Mouse (Mus musculus): ENCODE data around the gene Ypel3. TPM values are rescaled to one million over a fixed set of nuclear protein-coding genes. Genes with fewer than 3 reads are reported as not detected.
A peak's percentile ranks its signal among the peaks of the same experiment; 100 is the strongest.

Gene Ypel3
- polyA plus RNA-seq, 1 experiment: 636 TPM

DNA sequence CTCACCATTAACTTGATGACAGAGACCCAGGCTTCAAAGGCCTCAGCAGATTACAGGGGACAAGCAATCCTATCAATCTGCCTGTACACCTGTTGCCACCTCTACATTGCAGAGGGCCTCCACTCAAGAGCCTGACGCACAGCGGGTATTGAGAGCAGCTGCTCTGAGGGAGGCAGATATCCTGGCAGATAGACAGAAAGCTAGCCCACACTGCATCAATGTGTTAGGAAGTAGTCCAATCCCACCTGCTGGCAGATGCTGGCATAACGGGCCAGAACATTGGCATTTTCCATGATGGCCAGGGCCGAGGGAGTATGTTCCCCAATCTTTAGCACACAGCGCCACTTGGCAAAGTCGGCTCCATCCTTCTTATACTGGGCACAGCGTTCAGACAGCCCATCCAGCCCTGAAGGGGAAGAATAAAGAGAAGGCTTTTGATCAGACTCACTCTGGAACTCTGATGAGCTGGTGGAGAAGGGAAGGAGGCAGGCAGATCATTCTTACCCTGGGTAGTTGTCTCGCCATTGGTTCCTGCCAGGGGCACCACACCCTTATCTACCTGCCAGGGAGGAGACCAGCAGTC lies 19.7 kb downstream of the Ypel3 start:
- peak overlapping the region; percentile 100 for H3K4me3 ChIP-seq (replicated peaks; ENCODE audit: insufficient read depth, low read depth, low read length)
- WGBS: 8% methylated on average over 8 of the region's 8 CpGs
- no peaks in the 10 kb centered on the region for H3K27me3 ChIP-seq (ENCODE audit: control insufficient read depth, insufficient read depth, low read length)
- peak; percentile 19; the same call in 1 of the 2 replicates for TF ChIP-seq CTCF (IDR thresholded peaks at IDR 0.05; ENCODE audit: borderline replicate concordance, insufficient read depth, low read depth, low read length)
- TF ChIP-seq POLR2A (IDR thresholded peaks at IDR 0.05; ENCODE audit: borderline replicate concordance, insufficient read depth, low read length): no peak
- peak; percentile 73 to 78 for DNase-seq
- H3K4me1 ChIP-seq (ENCODE audit: control insufficient read depth, insufficient read depth, low read length): peaks cover 19% of the 10 kb centered on the region
- peak overlapping the region; percentile 10; the same call in 1 of the 2 replicates for H3K27ac ChIP-seq (ENCODE audit: insufficient read depth, low read length)

DNA sequence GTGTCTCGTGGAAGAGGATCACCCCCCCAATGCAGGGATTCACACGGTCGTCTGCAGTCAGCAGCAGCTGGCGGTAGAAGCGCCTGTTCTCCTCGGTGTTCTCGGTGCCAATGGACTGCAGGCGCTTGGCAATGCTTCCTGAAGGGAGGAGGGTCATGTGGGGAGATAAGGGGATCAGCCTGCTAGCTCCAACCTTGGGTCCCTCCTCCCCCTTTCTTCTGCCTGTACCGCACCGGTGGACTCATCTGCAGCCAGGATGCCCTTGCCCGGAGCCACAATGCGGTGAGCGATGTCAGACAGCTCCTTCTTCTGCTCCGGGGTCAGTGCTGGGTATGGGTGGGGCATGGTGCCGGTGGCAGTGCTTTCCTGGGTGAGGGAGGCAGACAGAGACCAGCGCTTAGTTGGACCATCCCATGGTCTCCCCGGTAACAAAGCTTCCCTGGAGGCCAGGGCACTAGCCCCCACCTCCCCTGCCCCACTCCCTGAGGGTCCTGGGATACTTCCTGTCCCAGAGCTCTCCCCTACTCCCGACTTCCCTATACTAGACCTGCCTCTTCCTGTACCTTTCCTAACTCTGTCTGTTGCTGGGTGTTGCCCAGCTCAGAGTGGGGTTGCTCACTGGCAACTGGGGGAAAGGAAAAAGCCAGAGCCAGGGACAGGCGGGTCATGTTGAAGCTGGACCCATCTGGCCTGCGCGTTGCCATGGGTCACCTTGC lies 20.8 kb downstream of the Ypel3 start, which contains the start of gene Fam57b:
Gene Fam57b (plus strand): TSS at position 258 of the 716 bp plus-strand sequence.
- DNase-seq: peak; percentile 70
- peaks cover 19% of the 10 kb centered on the region for H3K4me1 ChIP-seq (ENCODE audit: control insufficient read depth, insufficient read depth, low read length)
- under 1% methylated on average over 21 of the region's 21 CpGs for WGBS
- TF ChIP-seq POLR2A (IDR thresholded peaks at IDR 0.05; ENCODE audit: borderline replicate concordance, insufficient read depth, low read length) (no peak), CTCF (IDR thresholded peaks at IDR 0.05; ENCODE audit: borderline replicate concordance, insufficient read depth, low read depth, low read length) (no peak)
- H3K4me3 ChIP-seq (replicated peaks; ENCODE audit: insufficient read depth, low read depth, low read length): peak within 1 kb of the TSS; percentile 100
- H3K27me3 ChIP-seq (ENCODE audit: control insufficient read depth, insufficient read depth, low read length): no peaks in the 10 kb centered on the region
- H3K27ac ChIP-seq (ENCODE audit: insufficient read depth, low read length): peak within 1 kb of the TSS; percentile 99

DNA sequence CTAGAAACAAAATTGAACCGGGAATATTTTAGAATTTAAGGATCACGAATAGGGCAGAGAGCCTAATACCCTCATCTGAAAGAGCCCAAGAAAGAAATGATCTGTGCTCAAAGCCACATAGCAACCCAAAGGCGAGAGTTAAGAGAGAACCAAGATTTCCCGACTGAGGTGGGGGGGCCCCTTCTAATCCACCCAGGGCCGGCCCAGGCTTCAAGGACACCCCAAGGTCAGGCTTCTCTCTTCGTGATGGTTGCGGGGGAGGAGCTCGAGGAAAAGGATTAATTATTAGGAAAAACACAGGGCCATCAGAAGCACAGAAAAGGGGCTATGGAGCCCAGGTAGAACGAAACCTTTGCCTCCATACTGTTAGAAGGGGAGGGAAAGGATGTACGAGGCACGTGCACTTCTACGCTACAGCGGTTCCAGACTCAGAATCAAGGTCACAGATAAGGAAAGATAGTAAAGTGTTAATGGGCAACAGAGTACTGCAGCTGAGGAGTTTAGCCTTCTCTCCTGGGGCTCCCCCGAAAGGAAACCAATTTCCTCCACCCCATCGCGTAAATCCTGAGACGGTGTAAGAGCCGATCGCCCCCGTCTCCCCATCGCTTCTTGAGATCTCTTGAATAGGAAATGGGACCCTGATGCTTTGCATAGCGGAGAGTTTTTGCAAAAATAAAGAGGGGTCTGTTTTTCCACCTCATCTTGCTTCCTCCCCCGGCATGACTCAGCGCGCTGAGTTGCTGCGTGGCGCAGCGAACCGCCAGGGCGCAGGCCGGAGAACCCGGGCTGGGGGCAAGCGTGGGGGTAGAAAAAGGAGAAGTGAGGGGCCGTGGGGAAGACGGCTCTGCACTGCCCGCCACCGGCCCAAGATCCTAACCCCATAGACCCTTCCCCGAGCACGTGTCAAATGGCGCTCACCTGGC lies 21.6 kb downstream of the Ypel3 start:
- WGBS: under 1% methylated on average over 40 of the region's 40 CpGs
- peak; percentile 51 to 56 for DNase-seq
- no peaks in the 10 kb centered on the region for H3K27me3 ChIP-seq (ENCODE audit: control insufficient read depth, insufficient read depth, low read length)
- peaks cover 19% of the 10 kb centered on the region for H3K4me1 ChIP-seq (ENCODE audit: control insufficient read depth, insufficient read depth, low read length)
- 0 out of 2 replicates have a peak, but pooled peaks have one; percentile 2 for TF ChIP-seq CTCF (IDR thresholded peaks at IDR 0.05; ENCODE audit: borderline replicate concordance, insufficient read depth, low read depth, low read length)
- no peak for TF ChIP-seq POLR2A (IDR thresholded peaks at IDR 0.05; ENCODE audit: borderline replicate concordance, insufficient read depth, low read length)
- H3K4me3 ChIP-seq (replicated peaks; ENCODE audit: insufficient read depth, low read depth, low read length): peak overlapping the region; percentile 100
- H3K27ac ChIP-seq (ENCODE audit: insufficient read depth, low read length): peak overlapping the region; percentile 99

DNA sequence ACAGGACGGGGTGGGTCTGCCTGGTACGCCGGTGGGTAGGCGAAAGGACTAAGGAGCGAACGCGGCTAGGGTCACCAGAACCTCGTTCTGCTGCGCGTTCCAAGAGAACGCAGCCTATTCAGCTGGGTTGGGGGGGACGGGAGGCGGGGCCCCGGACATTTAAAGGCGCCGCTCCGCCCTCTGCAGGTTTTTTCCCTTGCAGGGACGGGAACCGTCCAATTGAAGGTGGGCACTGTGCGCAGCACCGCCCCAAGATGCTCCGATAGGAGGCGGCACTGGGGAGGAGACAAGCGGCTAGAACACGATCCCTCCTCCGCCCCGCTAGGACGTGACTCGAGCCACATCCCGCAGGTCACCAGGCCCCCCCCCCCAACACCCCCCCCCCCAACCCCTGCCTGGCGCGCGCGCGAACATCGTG lies 22.3 kb downstream of the Ypel3 start:
- Histone ChIP-seq H3K4me1 (ENCODE audit: control insufficient read depth, insufficient read depth, low read length) (peaks cover 19% of the 10 kb centered on the region), H3K4me3 (replicated peaks; ENCODE audit: insufficient read depth, low read depth, low read length) (peak overlapping the region; percentile 100), H3K27me3 (ENCODE audit: control insufficient read depth, insufficient read depth, low read length) (no peaks in the 10 kb centered on the region), H3K27ac (ENCODE audit: insufficient read depth, low read length) (peak overlapping the region; percentile 100)
- WGBS: under 1% methylated on average over 36 of the region's 36 CpGs
- peak; percentile 98 to 99 for DNase-seq
- TF ChIP-seq CTCF (IDR thresholded peaks at IDR 0.05; ENCODE audit: borderline replicate concordance, insufficient read depth, low read depth, low read length) (no peak), POLR2A (IDR thresholded peaks at IDR 0.05; ENCODE audit: borderline replicate concordance, insufficient read depth, low read length) (peak; percentile 98)

DNA sequence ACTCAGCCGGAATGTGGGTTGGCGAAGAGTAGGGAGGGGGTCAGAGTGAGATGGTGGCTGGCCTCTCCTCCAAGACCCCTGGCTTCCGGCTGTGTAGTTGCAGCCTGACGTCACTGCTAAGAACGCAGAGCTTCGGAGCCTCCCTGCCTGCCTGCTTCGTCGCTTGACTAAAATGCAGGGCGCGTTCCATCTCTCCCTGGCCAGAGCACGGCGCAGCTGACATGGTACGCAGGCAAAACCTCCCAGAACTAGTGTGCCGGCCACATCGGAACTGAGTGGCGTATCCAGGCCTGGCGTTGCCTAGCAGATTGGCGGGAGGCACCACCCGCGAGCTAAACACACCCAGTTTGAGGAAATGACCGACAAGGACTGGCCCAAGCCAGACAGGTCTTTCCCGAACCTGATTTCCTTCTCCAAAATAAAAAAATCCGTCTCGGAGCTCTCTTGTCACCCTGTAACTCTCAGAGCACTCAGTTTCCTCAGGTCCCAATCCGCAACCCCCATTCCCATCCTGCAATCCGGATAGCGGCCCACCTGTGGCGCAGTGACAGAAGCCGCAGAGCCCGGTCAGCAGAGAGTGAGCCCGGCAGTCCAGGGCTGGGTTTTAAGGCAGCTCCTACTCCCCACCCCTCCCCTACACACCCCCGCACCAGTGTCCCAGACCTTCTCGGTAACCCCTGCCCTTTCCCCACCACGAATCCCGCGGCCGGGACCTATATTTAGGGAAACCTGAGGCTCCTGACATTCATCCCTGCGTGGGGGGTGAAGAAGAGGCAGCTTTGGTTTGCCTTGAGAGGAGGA lies 22.9 kb downstream of the Ypel3 start:
- peak; percentile 39; the same call in 1 of the 2 replicates for TF ChIP-seq CTCF (IDR thresholded peaks at IDR 0.05; ENCODE audit: borderline replicate concordance, insufficient read depth, low read depth, low read length)
- TF ChIP-seq POLR2A (IDR thresholded peaks at IDR 0.05; ENCODE audit: borderline replicate concordance, insufficient read depth, low read length): peak; percentile 82
- WGBS: under 1% methylated on average over 38 of the region's 38 CpGs
- peak; percentile 83 to 90 for DNase-seq
- peak overlapping the region; percentile 92 for H3K4me3 ChIP-seq (replicated peaks; ENCODE audit: insufficient read depth, low read depth, low read length)
- H3K4me1 ChIP-seq (ENCODE audit: control insufficient read depth, insufficient read depth, low read length): peaks cover 19% of the 10 kb centered on the region
- peak overlapping the region; percentile 100 for H3K27ac ChIP-seq (ENCODE audit: insufficient read depth, low read length)
- no peaks in the 10 kb centered on the region for H3K27me3 ChIP-seq (ENCODE audit: control insufficient read depth, insufficient read depth, low read length)

DNA sequence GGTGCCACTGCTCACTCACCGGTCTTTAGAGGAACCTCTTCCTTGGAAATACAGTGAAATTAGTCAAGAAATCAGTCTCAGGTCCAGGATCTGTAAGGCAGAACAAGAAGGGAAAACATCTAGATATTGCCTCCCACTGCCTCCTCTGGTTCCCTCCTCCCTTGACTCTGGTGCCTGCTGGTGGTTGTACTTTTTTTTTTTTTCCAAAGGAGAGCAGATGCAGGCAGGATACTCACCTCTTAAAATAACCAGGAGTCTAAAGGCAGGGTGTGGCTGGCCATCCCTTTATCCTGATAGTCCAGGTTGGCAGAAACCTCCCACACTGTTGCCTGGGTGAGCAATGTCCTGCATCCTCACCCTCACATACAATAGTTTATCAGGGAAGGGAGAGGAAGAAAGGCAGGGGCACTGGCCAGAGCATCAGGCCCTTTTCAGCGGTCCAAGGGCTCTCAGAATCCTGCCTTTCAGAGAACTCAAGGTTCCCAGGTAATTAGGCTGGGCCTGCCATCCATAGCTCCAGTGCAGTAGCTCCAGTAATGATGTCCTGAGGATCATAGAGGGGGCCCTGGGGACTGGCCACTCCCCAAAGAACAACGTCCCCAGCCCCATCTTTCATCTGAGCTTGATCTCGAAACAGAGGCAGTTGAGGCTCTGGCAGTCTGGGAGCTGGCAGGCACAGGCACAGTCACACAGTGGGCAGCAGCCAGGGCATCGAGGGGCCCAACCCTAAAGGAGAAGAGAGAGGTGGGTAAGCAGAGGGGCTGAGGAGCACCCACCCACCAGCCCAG lies 23.7 kb downstream of the Ypel3 start:
- H3K4me1 ChIP-seq (ENCODE audit: control insufficient read depth, insufficient read depth, low read length): peaks cover 17% of the 10 kb centered on the region
- no peak for TF ChIP-seq POLR2A (IDR thresholded peaks at IDR 0.05; ENCODE audit: borderline replicate concordance, insufficient read depth, low read length)
- no peak for TF ChIP-seq CTCF (IDR thresholded peaks at IDR 0.05; ENCODE audit: borderline replicate concordance, insufficient read depth, low read depth, low read length)
- H3K27me3 ChIP-seq (ENCODE audit: control insufficient read depth, insufficient read depth, low read length): no peaks in the 10 kb centered on the region
- 20% methylated on average over 5 of the region's 5 CpGs for WGBS
- peak overlapping the region; percentile 100 for H3K27ac ChIP-seq (ENCODE audit: insufficient read depth, low read length)
- DNase-seq: peak in 1 of 2 experiments; percentile 55
- peak overlapping the region; percentile 92 for H3K4me3 ChIP-seq (replicated peaks; ENCODE audit: insufficient read depth, low read depth, low read length)

Data from cerebellum, adult 2 months (tissue).